Mouse (Mus musculus) forebrain, embryonic 16.5 days (tissue): ENCODE measurements around the gene Rufy4. TPM values are rescaled to one million over a fixed set of nuclear protein-coding genes. Genes with fewer than 3 reads are reported as not detected.

Experiments used
- ATAC-seq: fragments of 200-750 bp; cut with Nextera tagmentation; 2 replicates; pipeline ENCODE4 v1.8.0; 2017; ENCODE audit warnings: mild to moderate bottlenecking, moderate library complexity
- H3K27ac ChIP-seq: fragments of 300-500 bp; sonication (generic); 2 replicates; pipeline ENCODE4 v1.5.1; 2014; ENCODE audit warnings: low read length, control low read depth
- H3K27me3 ChIP-seq: fragments of 300-500 bp; sonication (generic); replicated peaks from 2 replicates; pipeline ENCODE4 v1.6.1; 2014; ENCODE audit warnings: low read length; ENCODE audit not compliant: control insufficient read depth, insufficient read depth
- H3K36me3 ChIP-seq: fragments of 300-500 bp; sonication (generic); 2 replicates; pipeline ENCODE4 v1.6.1; 2014; ENCODE audit not compliant: control insufficient read depth, insufficient read depth
- H3K4me1 ChIP-seq: fragments of 300-500 bp; sonication (generic); replicated peaks from 2 replicates; pipeline ENCODE4 v1.6.1; 2014; ENCODE audit warnings: low read length; ENCODE audit not compliant: control insufficient read depth, insufficient read depth
- H3K4me2 ChIP-seq: fragments of 300-500 bp; sonication (generic); 2 replicates; pipeline ENCODE4 v1.6.1; 2014; ENCODE audit warnings: mild to moderate bottlenecking, low read length, control low read depth
- H3K4me3 ChIP-seq: fragments of 300-500 bp; sonication (generic); replicated peaks from 2 replicates; pipeline ENCODE4 v1.5.1; 2014; ENCODE audit warnings: mild to moderate bottlenecking, low read length, control low read depth
- H3K9ac ChIP-seq: fragments of 300-500 bp; sonication (generic); replicated peaks from 2 replicates; pipeline ENCODE4 v1.6.1; 2014; ENCODE audit warnings: low read depth, low read length, control low read depth
- H3K9me3 ChIP-seq: fragments of 300-500 bp; sonication (generic); 2 replicates; pipeline ENCODE4 v1.6.1; 2016; ENCODE audit warnings: low read length; ENCODE audit not compliant: control insufficient read depth
- WGBS: fragments of 180-500 bp; shearing (Covaris S2); extraction: QIAGEN DNeasy Blood & Tissue Kit; methylation state at CpG from one replicate; pipeline ENCODE4 v1.1.7; 2014; 5-methylcytosine and 5-hydroxymethylcytosine counted together
- polyA plus RNA-seq: library from polyadenylated mRNA; unstranded; fragments of >200 nt; fragmentation: Nextera tagmentation; extraction: Ambion mirVana; gene quantifications from 2 replicates; pipeline ENCODE4 v1.2.1, GENCODE M21; 2015

The Rufy4 gene
- polyA plus RNA-seq, 1 experiment from 2014 or later = 0.32 TPM

DNA sequence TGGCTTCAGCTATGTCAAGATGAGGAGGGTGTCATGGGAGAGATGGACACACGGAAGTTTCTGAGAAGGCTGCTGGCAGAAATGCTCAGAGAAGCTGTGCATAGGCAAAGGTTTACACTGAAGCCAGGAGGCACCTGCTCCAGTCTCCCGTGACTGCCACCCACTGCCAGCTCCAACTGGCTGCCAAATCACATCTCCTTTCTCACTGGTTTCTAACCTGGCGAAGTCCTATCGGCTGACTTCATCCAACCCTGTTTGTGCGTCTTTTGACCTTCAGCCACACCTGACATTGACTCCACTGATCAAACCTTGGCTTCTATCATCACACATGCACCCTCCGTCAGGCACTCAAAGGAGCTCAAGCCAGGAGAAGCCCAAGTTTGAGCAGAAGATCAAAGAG is 7.5 kb upstream of the Rufy4 start:
- no peak overlapping the region for H3K4me3 ChIP-seq
- no peak overlapping the region for H3K9ac ChIP-seq
- no peak overlapping the region for H3K4me2 ChIP-seq
- H3K27ac ChIP-seq = no peak overlapping the region
- no peaks in the 10 kb centered on the region for H3K27me3 ChIP-seq
- 87% methylated on average over 6 of the region's 6 CpGs for WGBS
- peaks cover 19% of the 10 kb centered on the region for H3K4me1 ChIP-seq
- H3K36me3 ChIP-seq = no peaks in the 10 kb centered on the region
- no peaks in the 10 kb centered on the region for H3K9me3 ChIP-seq
- ATAC-seq = no peak

DNA sequence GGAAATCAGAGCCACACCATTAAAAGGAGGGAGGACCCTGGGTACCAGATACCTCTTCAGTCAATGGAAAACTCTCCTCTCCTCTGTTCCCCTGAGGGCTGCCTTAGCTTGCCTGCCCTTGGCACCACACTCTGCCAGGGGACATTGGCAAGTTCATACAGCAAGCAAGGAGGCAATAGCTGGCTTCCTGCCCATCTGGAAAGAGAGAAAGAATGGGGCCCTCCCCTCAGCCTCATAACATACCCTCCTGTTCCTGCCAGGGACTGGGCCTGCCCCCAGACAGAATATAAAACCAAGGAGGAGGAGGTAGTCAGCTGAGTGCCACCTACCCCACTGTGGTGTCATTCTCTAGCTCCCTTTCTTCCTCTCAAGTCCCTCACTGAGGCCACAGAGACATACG is 6.2 kb upstream of the Rufy4 start:
- no peaks in the 10 kb centered on the region for H3K36me3 ChIP-seq
- no peaks in the 10 kb centered on the region for H3K27me3 ChIP-seq
- 21% methylated on average over 1 of the region's 1 CpGs for WGBS
- no peak overlapping the region for H3K9ac ChIP-seq
- no peak overlapping the region for H3K27ac ChIP-seq
- no peaks in the 10 kb centered on the region for H3K9me3 ChIP-seq
- no peak overlapping the region for H3K4me2 ChIP-seq
- peaks cover 20% of the 10 kb centered on the region for H3K4me1 ChIP-seq
- peak; percentile 54 for ATAC-seq
- H3K4me3 ChIP-seq = no peak overlapping the region

DNA sequence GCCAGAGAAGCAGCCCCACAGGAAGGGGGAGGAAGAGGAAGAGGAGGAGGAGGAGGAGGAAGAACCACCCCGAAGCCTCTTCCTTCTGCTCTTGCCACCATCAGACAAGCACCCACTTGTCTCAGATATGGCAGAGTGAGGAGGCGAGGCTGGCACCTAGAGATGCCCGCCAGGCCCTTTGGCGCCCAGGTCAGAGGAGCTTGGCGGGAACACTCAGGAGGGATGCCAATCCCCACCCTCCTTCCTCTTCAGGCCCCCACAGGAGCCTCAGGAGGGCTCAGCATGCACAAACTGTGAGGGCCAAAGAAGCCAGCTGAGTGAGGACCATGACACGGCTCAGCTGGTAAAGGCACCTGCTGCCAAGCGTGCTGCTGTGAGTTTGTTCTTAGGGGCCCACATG is 4.2 kb upstream of the Rufy4 start:
- H3K9ac ChIP-seq = no peak overlapping the region
- WGBS = 73% methylated on average over 7 of the region's 7 CpGs
- no peaks in the 10 kb centered on the region for H3K36me3 ChIP-seq
- no peaks in the 10 kb centered on the region; the same call in 1 of the 2 replicates for H3K27me3 ChIP-seq
- no peaks in the 10 kb centered on the region for H3K9me3 ChIP-seq
- ATAC-seq = no peak
- peaks cover 31% of the 10 kb centered on the region for H3K4me1 ChIP-seq
- no peak overlapping the region for H3K4me3 ChIP-seq
- no peak overlapping the region for H3K27ac ChIP-seq
- H3K4me2 ChIP-seq = no peak overlapping the region

DNA sequence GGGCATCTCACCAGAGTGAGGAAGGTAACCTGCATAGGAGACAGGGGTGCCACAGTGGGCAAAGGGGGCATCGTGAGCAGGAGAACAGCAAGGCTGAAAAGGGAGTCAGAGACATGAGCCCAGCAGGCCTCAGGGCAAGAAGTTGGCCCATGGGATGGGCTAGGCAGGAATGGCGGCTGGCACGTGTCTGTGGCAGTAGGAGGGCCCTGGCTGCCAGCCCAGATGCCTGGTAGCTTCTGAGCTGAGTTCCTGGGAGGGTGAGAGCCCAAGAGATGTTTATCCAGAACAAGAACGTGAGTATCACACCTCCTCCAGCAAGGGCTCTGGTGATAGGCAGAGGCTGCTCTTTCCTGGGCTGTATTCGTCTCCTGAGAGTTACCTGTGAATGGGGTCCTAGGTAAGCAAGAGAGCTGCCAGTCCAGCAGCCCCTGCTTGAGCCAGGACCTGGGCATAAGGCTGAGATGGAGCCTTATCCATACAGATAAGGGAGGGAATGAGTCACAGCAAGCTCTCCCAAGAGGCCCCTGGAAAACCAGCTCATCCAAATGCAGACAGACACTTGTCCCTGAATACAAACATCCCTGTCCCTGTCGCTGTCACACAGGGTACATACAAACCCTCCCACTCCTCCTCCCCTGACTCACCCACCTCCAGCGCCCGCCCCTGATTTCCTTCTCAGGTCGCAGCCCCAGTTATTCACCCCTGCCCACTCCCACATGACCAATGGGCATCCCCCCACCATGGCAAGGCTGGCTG is 3.3 kb upstream of the Rufy4 start:
- Histone ChIP-seq H3K9me3 (no peaks in the 10 kb centered on the region), H3K27ac (no peak overlapping the region), H3K36me3 (no peaks in the 10 kb centered on the region), H3K9ac (no peak overlapping the region), H3K27me3 (no peaks in the 10 kb centered on the region; the same call in 1 of the 2 replicates), H3K4me1 (peaks cover 31% of the 10 kb centered on the region), H3K4me2 (no peak overlapping the region), H3K4me3 (no peak overlapping the region)
- peak; percentile 51 for ATAC-seq
- 37% methylated on average over 9 of the region's 9 CpGs for whole genome bisulfite sequencing

DNA sequence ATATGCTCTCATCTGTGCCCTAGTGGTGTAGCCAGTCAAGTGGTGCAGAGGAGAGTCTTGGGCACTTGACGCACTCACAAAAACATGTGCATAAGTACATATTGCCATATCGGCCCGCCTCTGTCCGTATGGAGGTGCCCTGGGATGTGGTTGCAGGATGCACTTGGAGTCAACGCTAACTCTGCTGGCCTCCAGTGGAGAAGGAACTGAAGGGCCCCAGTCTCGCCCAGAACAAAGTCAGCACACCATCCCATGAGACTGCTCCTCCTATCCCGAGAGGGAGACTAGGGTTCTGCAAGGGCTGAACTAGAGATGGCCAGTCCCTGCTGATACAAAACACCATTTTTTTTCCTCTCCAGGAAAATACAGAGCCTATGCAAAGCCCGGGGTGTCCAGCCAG is 2.1 kb upstream of the Rufy4 start:
- no peak for ATAC-seq
- Histone ChIP-seq H3K4me1 (peaks cover 31% of the 10 kb centered on the region), H3K36me3 (no peaks in the 10 kb centered on the region), H3K9me3 (no peaks in the 10 kb centered on the region), H3K27me3 (no peaks in the 10 kb centered on the region; the same call in 1 of the 2 replicates), H3K9ac (no peak overlapping the region), H3K4me2 (no peak overlapping the region), H3K27ac (no peak overlapping the region), H3K4me3 (no peak overlapping the region)
- 65% methylated on average over 8 of the region's 8 CpGs for WGBS

DNA sequence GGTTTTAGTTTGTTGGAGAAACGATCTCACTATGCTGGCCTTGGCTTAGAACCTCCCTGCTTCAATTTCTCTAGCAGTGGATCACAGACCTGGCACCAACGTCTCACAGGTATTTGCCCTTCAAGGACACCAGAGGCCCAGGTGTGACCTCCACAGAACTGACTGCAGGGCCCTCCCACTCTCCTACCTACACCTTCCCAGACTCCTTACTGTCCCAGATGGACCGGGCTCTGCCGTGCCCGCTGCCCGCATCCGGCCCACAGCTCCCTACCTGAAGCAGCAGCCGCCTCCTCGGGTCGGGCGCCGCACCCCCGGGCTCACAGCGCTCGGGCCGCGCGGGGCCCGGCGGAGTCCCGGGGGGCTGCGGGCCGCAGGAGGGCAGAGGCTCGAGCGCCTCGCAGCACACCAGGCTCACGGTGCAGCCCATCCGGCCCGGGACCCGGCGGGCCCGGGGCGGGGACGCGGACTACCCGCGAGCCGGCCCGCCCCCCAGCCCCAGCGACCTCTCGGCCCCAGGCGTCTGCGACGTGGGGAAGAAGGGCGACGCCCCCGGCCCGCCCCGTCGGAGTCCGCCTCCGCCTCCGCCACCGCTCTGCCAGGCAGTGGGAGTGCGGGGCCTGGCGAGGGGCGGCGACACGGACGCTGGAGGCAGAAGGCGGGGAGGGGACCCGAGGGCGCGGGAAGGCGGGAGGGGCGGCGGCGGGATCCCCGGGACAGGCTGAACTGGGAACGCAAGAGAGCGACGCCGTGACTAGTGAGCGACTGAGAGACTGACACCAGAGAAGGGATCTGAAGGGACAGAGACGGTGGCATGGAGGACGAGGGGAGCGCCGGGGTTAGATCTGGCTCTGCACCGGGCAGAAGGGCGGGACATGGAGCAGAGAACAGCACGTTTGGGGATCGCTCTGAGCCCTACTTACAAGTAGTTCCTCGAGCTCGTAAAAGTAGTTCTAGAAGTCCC is 1.0 kb upstream of the Rufy4 start, which contains the start of gene Tns1:
Gene Tns1, minus strand, starts transcription at position 429 of the 961 bp plus-strand sequence.
- 1% methylated on average over 83 of the region's 84 CpGs for WGBS
- Histone ChIP-seq H3K4me3 (peak within 1 kb of the TSS; percentile 53), H3K9ac (peak within 1 kb of the TSS; percentile 59), H3K36me3 (no peaks in the 10 kb centered on the region), H3K9me3 (no peaks in the 10 kb centered on the region), H3K27ac (no peak within 1 kb of the TSS), H3K27me3 (no peaks in the 10 kb centered on the region; the same call in 1 of the 2 replicates), H3K4me1 (peaks cover 26% of the 10 kb centered on the region), H3K4me2 (peak within 1 kb of the TSS; percentile 93)
- ATAC-seq = peak; percentile 68

DNA sequence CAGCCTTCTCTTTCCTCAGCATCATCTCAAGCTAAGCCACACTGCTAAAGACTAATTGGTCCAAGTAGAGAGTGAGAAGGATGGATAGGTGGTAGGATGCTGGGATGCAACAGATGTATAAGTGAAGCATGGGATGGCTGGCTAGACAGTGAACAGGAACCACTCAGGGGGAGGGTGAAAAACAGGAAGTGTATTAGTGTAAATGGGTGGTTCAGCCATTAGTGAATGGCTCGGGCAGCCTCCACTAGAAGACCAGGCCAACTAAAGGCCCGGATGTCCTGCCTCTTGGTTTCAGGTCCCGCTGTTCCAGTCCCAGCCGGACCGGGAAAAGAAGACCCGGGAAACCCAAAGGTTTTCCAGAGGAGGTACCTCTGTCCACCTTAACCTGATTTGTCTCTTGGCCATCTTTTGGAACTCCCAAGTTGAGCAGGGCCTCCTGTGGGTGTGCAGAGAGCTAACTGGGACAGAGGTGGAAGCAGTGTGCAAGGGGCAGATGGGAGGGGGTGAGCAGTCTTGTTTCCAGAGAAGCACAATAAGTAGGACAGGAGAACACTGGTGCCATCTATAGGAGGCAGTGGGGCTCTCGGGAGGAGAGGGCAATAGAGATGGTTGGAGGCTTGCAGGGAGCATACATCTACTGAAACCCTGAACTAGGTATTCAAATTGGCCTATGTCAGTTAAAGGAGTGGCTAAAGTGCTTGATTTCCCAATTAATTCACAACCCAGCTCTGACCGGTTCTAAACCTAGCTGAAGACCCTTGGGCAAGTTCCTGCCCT is 5.7 kb downstream of the Rufy4 start:
- Histone ChIP-seq H3K36me3 (no peaks in the 10 kb centered on the region), H3K4me1 (no peaks in the 10 kb centered on the region), H3K4me2 (no peak overlapping the region), H3K27ac (no peak overlapping the region), H3K9me3 (no peaks in the 10 kb centered on the region), H3K27me3 (no peaks in the 10 kb centered on the region), H3K9ac (no peak overlapping the region), H3K4me3 (no peak overlapping the region)
- 89% methylated on average over 8 of the region's 8 CpGs for WGBS
- ATAC-seq = no peak

DNA sequence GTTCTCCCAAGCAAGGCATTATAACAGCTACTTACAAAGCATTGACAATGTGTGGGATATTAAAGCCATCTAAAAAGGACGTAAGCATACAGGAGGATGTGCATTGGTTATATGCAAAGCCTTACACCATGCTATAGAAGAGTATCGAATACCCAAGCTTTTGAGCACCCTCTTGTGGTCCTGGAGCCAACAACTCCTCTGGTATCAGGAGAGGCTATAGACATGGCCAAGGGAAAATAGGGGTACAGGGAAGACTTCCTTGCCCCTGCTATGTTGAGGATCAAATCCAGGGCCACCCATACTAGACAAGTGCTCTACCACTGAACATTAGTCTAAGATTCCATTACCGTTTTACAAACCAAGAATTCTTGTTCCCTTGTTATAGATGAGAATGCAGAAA is 6.7 kb downstream of the Rufy4 start:
- ATAC-seq = no peak
- Histone ChIP-seq H3K4me3 (no peak overlapping the region), H3K4me2 (no peak overlapping the region), H3K9me3 (no peaks in the 10 kb centered on the region), H3K4me1 (no peaks in the 10 kb centered on the region), H3K27ac (no peak overlapping the region), H3K36me3 (no peaks in the 10 kb centered on the region), H3K27me3 (no peaks in the 10 kb centered on the region), H3K9ac (no peak overlapping the region)
- WGBS = 70% methylated on average over 3 of the region's 3 CpGs

DNA sequence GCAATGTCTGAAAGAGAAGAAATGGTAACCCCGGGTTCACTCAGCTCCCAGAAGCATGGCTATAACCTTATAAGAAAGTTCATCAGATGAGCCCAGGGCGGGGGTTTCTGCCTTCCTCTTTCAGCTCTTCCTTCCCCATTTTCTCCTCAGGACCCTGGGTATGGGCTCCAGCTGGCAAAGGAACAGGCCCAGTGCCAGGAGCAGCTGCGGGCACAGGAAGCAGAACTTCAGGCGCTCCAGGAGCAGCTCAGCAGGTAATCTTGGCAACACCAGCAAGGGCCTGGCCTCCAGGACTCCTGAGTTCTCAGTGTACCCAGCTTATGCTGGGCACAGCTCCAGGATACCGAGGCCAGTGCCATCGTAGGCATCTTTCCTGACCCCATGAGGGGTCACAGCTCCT is 8.6 kb downstream of the Rufy4 start:
- no peak for ATAC-seq
- H3K4me1 ChIP-seq = no peaks in the 10 kb centered on the region
- WGBS = 78% methylated on average over 6 of the region's 6 CpGs
- no peak overlapping the region for H3K27ac ChIP-seq
- no peaks in the 10 kb centered on the region for H3K36me3 ChIP-seq
- H3K4me2 ChIP-seq = no peak overlapping the region
- no peak overlapping the region for H3K9ac ChIP-seq
- H3K4me3 ChIP-seq = no peak overlapping the region
- H3K27me3 ChIP-seq = no peaks in the 10 kb centered on the region
- no peaks in the 10 kb centered on the region for H3K9me3 ChIP-seq
